Mouse (Mus musculus) urinary bladder, postnatal 36 days (tissue): ENCODE data around the gene Gad2.
"Not testable (repeated sequence)": the region's sequence is repeated elsewhere in the genome, so short reads cannot be mapped to it uniquely, and the experiment has no call there.

Experiments
- DNase-seq, 2 experiments: peaks; one replicate each; pipeline ENCODE4 v3.0.0; 2022; ENCODE audit warnings: low spot score in 2 of 2, mixed read lengths in 1 of 2

Gad2 gene

DNA sequence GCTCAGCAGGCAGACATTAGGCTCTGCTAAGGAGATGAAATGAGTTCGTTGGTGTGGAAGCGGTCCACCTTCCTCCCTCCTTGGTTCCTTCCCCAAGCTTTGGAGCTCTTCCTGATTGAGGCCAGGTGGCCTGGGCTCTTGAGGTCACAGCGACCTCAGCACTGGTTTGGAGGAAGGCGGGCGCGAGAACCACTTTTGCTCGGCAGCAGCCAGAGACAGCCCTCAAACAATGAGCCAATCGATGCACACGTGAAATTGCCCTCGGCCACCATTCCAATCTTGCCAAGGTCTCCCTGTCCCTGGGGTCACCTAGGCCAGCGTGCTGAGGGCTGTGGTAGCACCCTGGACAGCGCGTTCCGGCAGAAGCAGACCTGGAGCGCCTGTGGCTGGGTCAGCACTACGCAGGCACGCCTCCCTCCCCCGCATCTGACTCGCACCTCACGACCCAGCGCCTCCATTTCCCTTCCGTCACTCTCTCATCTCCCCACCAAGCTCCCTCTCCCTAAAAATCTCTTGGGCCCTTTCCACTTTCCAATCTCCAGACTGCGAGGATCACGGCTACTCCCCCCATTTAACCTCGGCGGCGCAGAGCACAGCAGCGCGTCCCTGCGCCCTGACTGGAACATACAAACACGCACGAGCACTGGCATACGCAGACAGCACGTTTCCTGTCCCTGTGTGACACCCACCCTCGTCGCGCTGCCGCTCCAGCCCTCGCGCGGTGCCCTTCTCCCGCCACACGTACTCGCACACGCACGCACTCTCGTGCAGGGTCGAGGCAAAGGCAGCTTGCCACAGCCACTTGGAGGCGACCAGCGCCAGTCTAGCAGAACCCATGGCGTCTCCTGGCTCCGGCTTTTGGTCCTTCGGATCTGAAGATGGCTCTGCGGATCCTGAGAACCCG is at the start of gene Gad2:
Gene Gad2 (plus strand): TSS at position 378 of the 904 bp plus-strand sequence.
- no peak for DNase-seq

DNA sequence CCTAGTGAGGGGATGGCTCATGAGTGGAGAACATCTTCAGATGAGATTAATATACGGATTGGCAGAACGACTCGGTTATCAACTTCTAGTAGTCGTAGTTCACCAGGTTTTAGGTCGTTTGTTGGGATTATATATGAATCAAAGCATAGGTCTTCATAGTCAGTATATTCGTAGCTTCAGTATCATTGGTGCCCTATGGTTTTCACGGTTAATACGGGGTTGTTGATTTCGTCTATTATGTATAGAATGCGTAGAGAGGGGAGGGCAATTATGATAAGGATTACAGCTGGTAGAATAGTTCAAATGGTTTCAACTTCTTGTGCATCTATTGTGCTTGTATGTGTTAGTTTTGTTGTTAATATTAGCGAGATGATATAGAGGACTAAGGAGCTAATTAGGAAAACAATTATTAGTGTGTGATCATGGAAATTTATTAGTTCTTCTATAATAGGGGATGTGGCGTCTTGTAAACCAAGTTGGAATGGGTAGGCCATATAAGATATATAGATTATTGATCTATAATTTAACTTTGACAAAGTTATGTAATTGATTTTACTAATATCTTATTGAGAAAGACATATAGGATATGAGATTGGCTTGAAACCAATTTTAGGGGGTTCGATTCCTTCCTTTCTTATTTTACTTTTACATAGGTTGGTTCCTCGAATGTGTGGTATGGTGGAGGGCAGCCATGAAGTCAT is 34.4 kb upstream of the Gad2 start:
- not testable (repeated sequence) for DNase-seq

DNA sequence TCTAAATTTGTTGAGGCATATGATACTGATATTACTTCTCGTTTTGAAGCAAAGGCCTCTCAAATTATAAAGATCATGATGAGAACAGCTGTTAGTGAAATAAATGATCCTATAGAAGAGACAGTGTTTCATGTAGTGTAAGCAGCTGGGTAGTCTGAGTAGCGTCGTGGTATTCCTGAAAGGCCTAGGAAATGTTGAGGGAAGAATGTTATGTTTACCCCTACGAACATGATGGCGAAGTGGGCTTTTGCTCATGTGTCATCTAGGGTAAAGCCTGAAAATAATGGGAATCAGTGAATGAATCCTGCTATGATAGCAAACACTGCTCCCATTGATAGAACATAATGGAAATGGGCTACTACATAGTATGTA is 33.8 kb upstream of the Gad2 start:
- not testable (repeated sequence) for DNase-seq

DNA sequence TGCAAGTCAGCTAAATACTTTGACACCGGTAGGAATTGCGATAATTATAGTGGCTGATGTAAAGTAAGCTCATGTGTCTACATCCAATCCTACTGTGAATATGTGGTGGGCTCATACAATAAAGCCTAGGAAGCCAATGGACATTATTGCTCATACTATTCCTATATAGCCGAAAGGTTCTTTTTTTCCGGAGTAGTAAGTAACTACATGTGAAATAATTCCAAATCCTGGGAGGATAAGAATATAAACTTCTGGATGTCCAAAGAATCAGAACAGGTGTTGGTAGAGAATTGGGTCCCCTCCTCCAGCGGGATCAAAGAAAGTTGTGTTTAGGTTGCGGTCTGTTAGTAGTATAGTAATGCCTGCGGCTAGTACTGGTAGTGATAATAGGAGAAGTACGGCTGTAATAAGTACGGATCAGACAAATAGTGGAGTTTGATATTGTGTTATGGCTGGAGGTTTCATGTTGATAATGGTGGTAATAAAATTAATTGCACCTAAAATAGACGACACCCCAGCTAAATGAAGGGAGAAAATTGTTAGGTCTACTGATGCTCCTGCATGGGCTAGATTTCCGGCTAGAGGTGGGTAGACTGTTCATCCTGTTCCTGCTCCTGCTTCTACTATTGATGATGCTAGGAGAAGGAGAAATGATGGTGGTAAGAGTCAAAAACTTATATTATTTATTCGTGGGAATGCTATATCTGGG is 33.2 kb upstream of the Gad2 start:
- DNase-seq, result not testable (repeated sequence)

DNA sequence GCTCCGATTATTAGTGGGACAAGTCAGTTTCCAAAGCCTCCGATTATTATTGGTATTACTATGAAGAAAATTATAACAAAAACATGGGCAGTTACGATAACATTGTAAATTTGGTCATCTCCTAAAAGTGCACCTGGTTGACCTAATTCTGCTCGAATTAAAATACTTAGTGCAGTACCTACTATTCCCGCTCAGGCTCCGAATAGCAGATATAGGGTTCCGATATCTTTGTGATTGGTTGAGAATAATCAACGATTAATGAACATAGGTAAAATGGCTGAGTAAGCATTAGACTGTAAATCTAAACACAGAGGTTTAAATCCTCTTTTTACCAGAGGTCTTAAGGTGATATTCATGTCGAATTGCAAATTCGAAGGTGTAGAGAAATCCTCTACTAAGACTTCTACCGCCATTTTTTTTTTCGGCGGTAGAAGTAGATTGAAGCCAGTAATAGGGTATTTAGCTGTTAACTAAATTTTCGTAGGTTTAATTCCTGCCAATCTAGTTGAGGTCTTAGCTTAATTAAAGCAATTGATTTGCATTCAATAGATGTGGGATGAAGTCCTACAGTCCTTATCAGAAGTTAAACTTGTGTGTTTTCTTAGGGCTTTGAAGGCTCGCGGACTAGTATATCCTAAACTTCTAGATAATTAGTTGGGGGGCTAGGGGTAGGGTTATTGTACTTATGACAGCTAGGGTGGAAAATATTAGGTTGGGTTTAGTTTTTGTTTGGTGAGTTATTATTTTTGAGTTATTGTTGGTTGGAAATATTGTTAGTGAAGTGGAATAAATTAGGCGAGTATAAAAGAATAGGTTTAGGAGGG is 32.4 kb upstream of the Gad2 start:
- DNase-seq, result not testable (repeated sequence)

DNA sequence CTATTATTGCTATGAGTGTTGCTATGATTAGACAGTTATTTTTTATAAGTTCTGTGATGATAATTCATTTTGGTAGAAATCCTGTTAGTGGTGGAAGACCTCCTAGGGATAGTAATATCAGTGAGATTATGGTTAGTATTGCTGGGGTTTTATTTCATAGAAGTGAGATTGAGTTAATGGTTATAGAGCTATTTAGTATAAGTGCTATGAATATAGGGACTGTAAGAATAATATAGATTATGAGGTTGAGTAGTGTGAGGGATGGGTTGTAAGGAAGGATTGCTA is 31.9 kb upstream of the Gad2 start:
- DNase-seq, result no peak

DNA sequence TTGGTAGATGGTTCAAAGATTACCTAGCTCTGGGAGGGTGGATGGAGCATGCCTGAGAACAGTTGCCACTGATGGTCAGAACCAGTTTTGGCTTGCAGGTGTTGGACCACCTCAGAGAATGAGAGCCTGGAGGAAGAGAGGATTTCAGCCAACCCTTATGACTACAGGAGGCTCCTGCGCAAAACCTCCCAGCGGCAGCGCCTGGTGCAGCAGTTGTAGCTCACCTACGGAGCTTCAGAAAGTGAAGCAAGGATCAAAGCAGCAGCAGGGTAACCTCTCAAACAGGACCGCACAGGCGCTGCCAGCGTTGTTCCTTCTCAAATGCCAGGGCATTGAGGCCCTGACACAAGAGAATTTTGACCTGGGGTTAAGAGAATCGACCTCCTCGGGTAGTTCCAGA is 4.1 kb upstream of the Gad2 start:
- no peak for DNase-seq

DNA sequence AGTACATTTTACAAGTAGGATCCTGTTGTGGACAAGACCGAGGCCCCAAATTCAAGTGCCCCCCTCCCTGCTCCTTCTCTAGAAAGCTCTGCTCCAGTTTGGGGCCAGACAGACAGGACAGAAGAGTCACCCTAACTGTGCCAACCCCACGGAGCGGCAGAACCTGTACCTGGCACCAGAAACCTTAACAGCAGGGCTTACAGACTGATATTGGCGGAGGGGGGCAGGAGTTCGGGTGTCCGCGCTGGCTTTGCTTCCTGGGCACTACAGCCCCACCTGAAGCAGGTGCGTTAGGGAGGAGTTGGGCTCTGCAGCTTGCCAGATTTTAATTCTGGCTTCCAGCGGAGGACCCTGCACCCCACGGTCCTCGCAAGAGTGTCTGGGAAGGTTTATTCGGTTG is 2.6 kb upstream of the Gad2 start:
- DNase-seq, result no peak

DNA sequence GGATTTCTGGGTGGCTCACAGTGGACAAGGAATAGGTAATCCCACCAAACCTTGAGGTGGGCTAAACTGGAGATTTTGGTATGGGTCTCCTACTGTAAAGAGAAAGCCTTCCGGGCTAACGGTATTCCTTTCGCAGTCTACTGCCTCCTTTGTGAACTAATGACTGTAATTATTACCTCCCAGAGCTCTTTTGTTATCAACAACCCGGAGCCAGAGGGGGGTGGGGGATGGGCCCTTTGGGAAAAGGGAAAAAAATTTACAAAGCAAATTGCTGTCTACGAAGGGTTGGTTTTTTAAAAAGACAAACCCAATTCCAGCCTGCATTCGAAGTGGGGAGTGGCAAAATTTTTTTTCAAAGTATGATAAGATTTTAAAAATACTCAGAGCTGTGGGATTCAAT is 2.0 kb upstream of the Gad2 start:
- no peak for DNase-seq

DNA sequence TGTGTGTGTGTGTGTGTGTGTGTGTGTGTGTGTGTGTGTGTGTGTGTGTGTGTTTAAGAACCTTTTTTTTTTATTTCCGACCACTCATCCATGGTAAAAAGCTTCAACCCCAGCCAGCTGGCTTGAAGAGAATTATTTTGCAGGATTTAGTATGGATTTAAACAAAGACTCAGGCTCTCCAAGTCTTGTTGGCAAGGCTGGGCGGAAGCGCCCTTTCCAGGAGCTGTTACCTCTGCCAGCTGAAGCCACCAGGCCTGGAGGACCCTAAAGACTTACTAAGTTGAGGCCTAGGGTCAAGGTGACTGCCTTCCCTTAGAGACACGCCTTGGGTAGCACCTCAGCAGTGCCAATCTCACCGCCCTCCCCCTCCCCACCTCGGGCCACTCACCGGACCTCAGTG is 1.5 kb upstream of the Gad2 start:
- DNase-seq, result no peak

DNA sequence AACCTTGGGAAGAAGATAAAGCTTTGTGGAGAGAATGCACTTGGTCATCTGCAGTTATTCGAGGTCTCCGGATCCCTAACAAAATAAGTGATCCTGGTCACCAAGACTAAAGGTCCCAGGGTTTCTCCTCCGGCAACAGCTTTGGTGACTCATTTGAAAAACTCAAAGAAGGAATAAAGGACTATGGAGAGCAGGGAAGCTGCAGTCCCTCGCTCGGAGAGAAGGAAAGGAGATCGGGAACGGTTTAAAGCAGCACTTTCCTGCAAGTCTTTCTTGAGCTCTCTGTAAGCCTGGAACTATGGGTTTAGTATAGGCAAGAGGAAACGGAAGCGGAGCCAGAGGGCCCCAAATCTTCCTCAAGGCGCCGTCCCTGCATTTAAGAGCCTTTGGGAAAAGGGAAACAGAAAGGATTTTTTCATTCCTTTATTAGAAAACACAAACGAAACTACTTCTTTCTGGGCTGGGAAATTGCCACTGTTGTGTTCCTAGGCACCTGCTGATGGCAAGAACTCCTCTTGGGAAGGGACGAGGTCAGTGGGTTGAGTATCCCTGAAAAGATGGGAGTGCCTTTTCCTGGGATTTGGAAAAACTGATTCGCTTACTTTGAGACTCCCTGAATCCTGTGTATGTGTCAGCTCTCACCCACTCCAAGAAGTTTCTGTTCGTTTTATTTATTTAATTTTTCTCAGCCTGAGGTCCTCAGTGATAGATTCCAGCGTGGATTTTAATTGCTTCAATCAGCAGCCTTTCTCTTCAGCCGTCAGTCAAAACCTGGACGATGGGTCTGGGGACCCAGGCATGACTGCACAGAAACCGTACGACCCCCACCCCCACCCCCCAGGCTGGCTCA is 802 bp upstream of the Gad2 start:
- no peak for DNase-seq

DNA sequence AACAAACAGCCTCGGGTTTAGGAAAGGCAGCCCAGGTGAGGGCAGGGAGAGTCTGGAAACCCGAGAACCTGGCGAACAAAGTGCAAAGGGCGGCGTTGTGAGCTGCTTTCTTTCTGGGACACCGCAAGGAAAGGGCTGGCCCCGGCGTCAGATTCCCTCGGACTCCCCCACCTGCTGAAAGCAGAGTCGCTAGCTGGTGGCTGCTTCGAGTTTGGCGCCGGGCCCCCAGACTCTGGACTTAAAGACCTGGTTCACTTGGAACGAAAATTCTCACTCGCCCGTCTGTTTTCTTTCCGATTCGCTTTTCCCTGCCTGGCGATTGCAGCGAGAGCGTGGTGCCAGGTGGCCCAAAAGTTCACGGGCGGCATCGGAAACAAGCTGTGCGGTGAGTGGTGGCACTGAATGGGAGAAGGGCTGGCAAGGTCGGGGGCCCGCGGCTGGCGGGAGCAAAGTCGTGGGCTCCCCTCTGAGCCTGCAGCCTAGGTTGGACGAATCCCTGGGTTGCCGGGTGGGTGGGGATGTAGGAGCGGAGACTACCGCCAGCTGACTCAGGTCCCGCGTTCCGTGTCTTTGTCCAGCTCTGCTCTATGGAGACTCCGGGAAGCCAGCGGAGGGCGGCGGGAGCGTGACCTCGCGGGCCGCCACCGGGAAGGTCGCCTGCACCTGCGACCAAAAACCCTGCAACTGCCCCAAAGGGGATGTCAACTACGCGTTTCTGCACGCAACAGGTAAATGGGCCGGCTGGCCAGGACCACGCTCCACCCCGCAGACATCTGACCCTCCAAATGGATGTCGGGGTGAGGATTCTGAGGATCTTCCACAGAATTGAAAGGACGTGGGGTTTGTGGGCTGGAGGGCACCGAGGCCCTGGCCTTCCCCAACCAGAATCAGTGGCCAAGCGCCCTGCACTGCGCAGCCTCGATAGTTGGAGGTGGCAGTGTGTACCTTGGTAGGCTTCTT is 1.4 kb downstream of the Gad2 start:
- DNase-seq, result no peak

DNA sequence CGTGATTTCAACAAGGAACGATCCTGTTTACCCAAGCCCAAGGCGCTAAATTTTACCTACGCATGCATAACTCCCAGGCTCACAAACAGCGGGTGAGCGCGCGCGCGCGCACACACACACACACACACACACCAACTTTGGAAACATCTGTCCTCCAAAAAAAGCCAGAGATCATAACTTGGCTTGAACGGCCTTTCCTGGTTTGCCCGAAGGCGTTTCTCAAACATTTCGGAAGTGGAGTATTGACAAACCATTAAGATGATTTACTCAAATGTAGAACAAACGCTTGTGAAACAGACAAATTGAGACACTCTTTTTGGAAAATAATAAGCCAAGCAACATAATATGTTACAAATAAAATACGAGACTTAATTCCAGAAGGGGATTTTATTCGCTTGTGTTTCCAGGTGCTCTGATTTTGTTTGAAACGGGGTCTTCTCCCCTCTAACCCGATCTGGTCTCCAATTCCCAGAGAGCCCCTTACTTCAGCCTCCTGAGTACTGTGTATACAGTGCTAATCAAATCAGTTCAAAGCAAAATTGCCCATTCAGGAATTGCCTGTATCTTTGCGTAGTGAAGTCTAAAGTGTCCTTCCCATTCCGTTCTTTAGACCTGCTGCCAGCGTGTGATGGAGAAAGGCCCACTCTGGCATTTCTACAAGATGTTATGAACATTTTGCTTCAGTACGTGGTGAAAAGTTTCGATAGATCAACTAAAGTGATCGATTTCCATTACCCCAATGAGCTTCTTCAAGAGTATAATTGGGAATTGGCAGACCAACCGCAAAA is 2.4 kb downstream of the Gad2 start:
- DNase-seq, result no peak

DNA sequence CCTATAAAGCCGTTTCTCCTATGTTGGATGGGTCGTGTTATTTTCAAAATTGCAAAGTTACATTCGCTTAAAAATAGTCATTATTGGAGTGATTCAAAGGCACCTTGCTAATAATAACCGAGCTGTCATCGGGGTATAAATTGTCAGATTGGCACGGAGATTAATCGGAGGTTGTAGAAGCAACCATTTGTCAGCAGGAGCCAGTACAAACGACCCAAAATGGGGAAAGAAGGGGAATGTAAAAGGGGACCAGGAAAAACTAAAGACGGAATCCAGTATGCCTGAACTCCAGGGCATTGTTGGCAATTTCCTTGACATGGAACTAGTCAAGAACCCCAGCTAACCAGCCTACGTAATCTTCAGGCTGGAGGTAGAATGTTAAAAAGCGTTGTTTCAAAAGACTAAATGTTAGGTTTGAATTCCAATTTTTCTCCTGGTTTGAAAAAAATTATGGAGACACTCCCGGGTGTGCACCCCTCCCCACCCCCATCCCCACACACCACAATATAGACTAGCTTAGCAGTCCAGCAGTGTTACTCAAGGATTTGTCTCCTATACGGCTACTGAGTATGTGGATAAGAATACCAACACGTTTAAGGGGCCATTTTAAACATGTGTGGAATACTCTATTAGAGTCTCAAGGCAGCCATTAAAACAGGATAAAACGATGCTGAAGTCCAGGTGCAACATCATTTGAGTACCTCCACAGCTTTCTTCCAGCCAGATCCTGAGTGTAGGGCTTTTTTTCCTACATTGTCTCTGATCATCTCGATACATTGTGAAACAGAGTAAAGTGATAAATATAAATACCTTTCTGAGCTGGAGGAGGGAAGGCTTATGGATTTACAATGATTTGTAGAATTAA is 3.3 kb downstream of the Gad2 start:
- DNase-seq, result no peak

DNA sequence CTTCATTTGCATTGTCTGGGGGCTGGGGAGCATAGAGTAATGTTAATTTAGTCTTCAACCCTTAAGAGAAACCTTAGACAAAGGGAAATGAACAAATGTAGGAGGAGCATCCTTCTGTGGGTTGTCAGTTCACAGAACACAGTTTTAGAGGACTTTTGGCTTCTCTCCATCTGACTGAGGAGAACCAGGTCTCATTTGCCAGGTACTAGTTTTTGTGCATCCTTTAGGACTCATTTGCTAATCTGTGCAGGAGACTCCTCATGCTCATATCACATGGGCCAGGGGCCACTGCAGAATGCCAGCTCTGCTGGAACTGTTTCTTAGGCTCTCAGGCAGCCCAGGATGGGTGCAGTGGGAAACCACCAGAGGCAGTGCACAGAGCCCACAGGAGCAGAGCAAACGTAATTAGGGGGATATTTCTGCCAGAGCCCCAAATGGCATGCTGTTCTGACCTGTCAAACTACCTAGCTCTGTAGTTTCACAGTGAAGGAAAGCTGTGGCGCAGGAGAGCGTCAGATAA is 5.2 kb downstream of the Gad2 start:
- no peak for DNase-seq

DNA sequence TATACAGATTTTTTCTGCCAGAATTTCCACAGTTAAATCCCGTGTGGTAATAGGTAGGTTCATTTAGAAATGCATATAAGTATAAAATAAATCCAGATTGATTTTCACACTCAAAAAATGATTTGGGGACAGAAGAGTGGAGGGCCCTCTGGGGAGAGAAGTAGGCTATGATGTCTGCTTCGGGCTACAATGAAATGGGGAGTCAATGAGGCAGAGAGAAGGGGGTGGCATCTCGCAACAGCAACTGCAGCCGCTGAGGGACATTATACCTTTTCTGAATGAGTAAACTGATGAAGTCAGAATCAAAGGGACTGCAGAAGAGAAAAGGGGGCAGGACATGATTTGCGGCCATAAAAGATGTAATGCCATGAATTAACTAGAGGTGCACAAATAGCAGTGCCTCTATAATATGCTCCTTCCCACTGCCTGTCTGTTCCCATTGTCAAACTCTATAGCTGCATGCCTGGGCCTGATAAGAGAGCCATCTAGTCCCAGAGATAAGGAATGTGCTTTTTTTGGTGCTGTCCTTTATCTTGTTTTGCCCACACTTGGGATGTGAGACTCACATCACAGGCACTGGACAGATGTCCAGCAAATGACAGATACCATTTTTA is 5.9 kb downstream of the Gad2 start:
- no peak for DNase-seq

DNA sequence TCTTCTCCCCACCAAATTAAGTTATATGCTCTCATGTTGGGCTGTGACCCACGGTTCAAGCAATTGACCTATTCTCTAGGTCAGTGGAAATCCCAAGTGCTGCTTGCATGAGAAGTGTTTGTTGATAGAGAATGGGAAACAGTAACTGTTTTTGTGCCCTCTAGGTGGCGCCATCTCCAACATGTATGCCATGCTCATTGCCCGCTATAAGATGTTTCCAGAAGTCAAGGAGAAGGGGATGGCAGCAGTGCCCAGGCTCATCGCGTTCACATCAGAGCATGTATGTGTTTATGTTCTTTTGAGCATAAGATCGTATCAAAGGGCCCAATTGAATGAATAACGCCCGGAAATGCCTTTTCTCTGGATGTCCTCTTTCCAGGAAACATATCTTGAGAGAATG is 12.8 kb downstream of the Gad2 start:
- no peak for DNase-seq
